Mouse (Mus musculus): ENCODE data around the gene Sart3.

- TF ChIP-seq POLR2A (IDR thresholded peaks at IDR 0.05; ENCODE audit: low read depth, low read length) (no peak), CTCF (IDR thresholded peaks at IDR 0.05; ENCODE audit: extremely low read depth, insufficient read length, insufficient replicate concordance, low read depth, low read length) (no peak)
These were observed 79.0 kb downstream of the Sart3 start for GRCm38 (mm10) chr5:113693196-113693755.

Measured in small intestine, adult 2 months (tissue).